Comparison of ENCODE assay signal across 10 mouse cellular contexts in genomic region chr1:124652251-124652861, GRCm38 (mm10).
DNase-seq lines count a peak whose midpoint lies in the region; ATAC-seq and TF ChIP-seq lines count a peak whose summit lies in the region.
"Had no signal": no experiment of that assay in that cellular context is flagged by ENCODE, and none has a peak within 500 bp of the region (broad histone marks: within the 10 kb centered on the region; RNA-seq: fewer than 3 reads in every experiment).

No protein-coding gene starts in this region.

- H3K4me3 ChIP-seq in intestine, postnatal 0 days (ENCODE audit: low read depth, low read length): no peak overlapping the region
- no peak overlapping the region for H3K4me3 ChIP-seq in intestine, embryonic 15.5 days (replicated peaks)
- H3K4me3 ChIP-seq in neural tube, embryonic 14.5 days (ENCODE audit: low read depth, low read length): no peak overlapping the region
- no peak overlapping the region for H3K4me3 ChIP-seq in kidney, embryonic 14.5 days (ENCODE audit: low read length)
- H3K4me3 ChIP-seq: megakaryocyte, embryonic 14.5 days had no signal

- TF ChIP-seq POLR2A in brain, embryonic 14.5 days (IDR thresholded peaks at IDR 0.05; ENCODE audit: borderline replicate concordance, extremely low read depth, insufficient read depth, insufficient read length, poor library complexity, severe bottlenecking): no peak

- DNase-seq in brain, embryonic 14.5 days (ENCODE audit: low read depth): peak; percentile 81
- peak; percentile 14 for DNase-seq in forelimb bud, embryonic 11.5 days (ENCODE audit: low read depth, low spot score)
- DNase-seq in gastrocnemius, postnatal 25 days: no peak
- DNase-seq: lung, adult 18-20 months; thymus, postnatal 36 days had no signal

- peak; percentile 21; the same call in 1 of the 2 replicates for TF ChIP-seq CTCF in intestine, postnatal 0 days (IDR thresholded peaks at IDR 0.05; ENCODE audit: low read depth)
- TF ChIP-seq CTCF in brain, embryonic 14.5 days (IDR thresholded peaks at IDR 0.05; ENCODE audit: borderline replicate concordance, extremely low read depth, insufficient read depth, insufficient read length): no peak

- no peak for ATAC-seq in intestine, postnatal 0 days
- no peak for ATAC-seq in intestine, embryonic 15.5 days
- peak; percentile 95 for ATAC-seq in neural tube, embryonic 14.5 days (ENCODE audit: low read depth)
- no peak for ATAC-seq in kidney, embryonic 14.5 days (ENCODE audit: low FRiP score, low TSS enrichment)

- no peaks in the 10 kb centered on the region for H3K36me3 ChIP-seq in intestine, postnatal 0 days (ENCODE audit: control insufficient read depth, insufficient read depth)
- H3K36me3 ChIP-seq in intestine, embryonic 15.5 days: no peaks in the 10 kb centered on the region
- H3K36me3 ChIP-seq in neural tube, embryonic 14.5 days (ENCODE audit: control insufficient read depth, insufficient read depth, low read length): no peaks in the 10 kb centered on the region
- H3K36me3 ChIP-seq in kidney, embryonic 14.5 days (ENCODE audit: control insufficient read depth, insufficient read depth, low read length): no peaks in the 10 kb centered on the region

- H3K9me3 ChIP-seq in intestine, postnatal 0 days (ENCODE audit: control insufficient read depth): no peaks in the 10 kb centered on the region
- H3K9me3 ChIP-seq in intestine, embryonic 15.5 days: no peaks in the 10 kb centered on the region
- H3K9me3 ChIP-seq in neural tube, embryonic 14.5 days (ENCODE audit: control insufficient read depth, low read length): no peaks in the 10 kb centered on the region
- no peaks in the 10 kb centered on the region for H3K9me3 ChIP-seq in kidney, embryonic 14.5 days (ENCODE audit: control insufficient read depth, low read length)
- H3K9me3 ChIP-seq: megakaryocyte, embryonic 14.5 days had no signal

- H3K27me3 ChIP-seq in intestine, postnatal 0 days (replicated peaks; ENCODE audit: control insufficient read depth, insufficient read depth, low read length): no peaks in the 10 kb centered on the region
- H3K27me3 ChIP-seq in intestine, embryonic 15.5 days (replicated peaks): no peaks in the 10 kb centered on the region
- no peaks in the 10 kb centered on the region for H3K27me3 ChIP-seq in neural tube, embryonic 14.5 days (ENCODE audit: control insufficient read depth, insufficient read depth, low read length)
- H3K27me3 ChIP-seq in kidney, embryonic 14.5 days (ENCODE audit: control insufficient read depth, insufficient read depth, low read length): no peaks in the 10 kb centered on the region
- H3K27me3 ChIP-seq: megakaryocyte, embryonic 14.5 days had no signal

- WGBS in intestine, postnatal 0 days: 86% methylated on average over 3 of the region's 3 CpGs
- WGBS in intestine, embryonic 15.5 days: 80% methylated on average over 3 of the region's 3 CpGs
- 53% methylated on average over 3 of the region's 3 CpGs for WGBS in neural tube, embryonic 14.5 days
- WGBS in kidney, embryonic 14.5 days: 93% methylated on average over 3 of the region's 3 CpGs

- no peaks in the 10 kb centered on the region for H3K4me1 ChIP-seq in intestine, postnatal 0 days (replicated peaks; ENCODE audit: control insufficient read depth, insufficient read depth, low read length)
- no peaks in the 10 kb centered on the region for H3K4me1 ChIP-seq in intestine, embryonic 15.5 days (replicated peaks)
- H3K4me1 ChIP-seq in neural tube, embryonic 14.5 days (ENCODE audit: control insufficient read depth, insufficient read depth, low read length): no peaks in the 10 kb centered on the region
- no peaks in the 10 kb centered on the region for H3K4me1 ChIP-seq in kidney, embryonic 14.5 days (ENCODE audit: control insufficient read depth, insufficient read depth, low read length)
- H3K4me1 ChIP-seq: megakaryocyte, embryonic 14.5 days had no signal

- no peak overlapping the region for H3K27ac ChIP-seq in intestine, postnatal 0 days (ENCODE audit: low read depth, low read length)
- no peak overlapping the region for H3K27ac ChIP-seq in intestine, embryonic 15.5 days
- no peak overlapping the region for H3K27ac ChIP-seq in neural tube, embryonic 14.5 days (ENCODE audit: low read depth, low read length)
- H3K27ac ChIP-seq in kidney, embryonic 14.5 days (ENCODE audit: low read depth, low read length): no peak overlapping the region

- no peak overlapping the region for H3K4me2 ChIP-seq in intestine, postnatal 0 days (replicated peaks; ENCODE audit: low read depth)
- no peak overlapping the region for H3K4me2 ChIP-seq in intestine, embryonic 15.5 days (replicated peaks)
- H3K4me2 ChIP-seq in neural tube, embryonic 14.5 days (ENCODE audit: low read depth, low read length): no peak overlapping the region
- H3K4me2 ChIP-seq in kidney, embryonic 14.5 days (replicated peaks; ENCODE audit: low read depth, low read length): no peak overlapping the region

- no peak overlapping the region for H3K9ac ChIP-seq in intestine, postnatal 0 days (ENCODE audit: low read depth, low read length)
- no peak overlapping the region for H3K9ac ChIP-seq in intestine, embryonic 15.5 days
- no peak overlapping the region for H3K9ac ChIP-seq in neural tube, embryonic 14.5 days (replicated peaks; ENCODE audit: low read depth, low read length)
- H3K9ac ChIP-seq in kidney, embryonic 14.5 days (ENCODE audit: low read depth, low read length): no peak overlapping the region
